Mouse (Mus musculus): Measurements from ENCODE around the gene Galk1. TPM values are rescaled to one million over a fixed set of nuclear protein-coding genes. Genes with fewer than 3 reads are reported as not detected.

The Galk1 gene
- 1 to 10 TPM in 22 of 26 experiments, under 1 TPM in 3, not detected in 1; 0.65 to 9.0 (median 2.3) TPM for total RNA-seq (2018; cell fraction: chromatin; rRNA removed)
- 10 to 100 TPM in 13 of 26 experiments, 1 to 10 TPM in 13; 5.4 to 20.0 (median 10.4) TPM for total RNA-seq (2018; cell fraction: cytosol; rRNA removed)
- total RNA-seq (2018; cell fraction: nucleus; rRNA removed): 10 to 100 TPM in 1 of 26 experiments, 1 to 10 TPM in 25; 1.3 to 14.1 (median 3.7) TPM
- 7.6 to 30.8 TPM (median 14.0 TPM) in 3 replicates for polyA plus RNA-seq (2018)

- WGBS (ENCODE audit: missing documents): 2% methylated on average over 32 of the region's 55 CpGs
- Histone ChIP-seq H3K79me2 (ENCODE audit: inconsistent target) (no peaks in the 10 kb centered on the region), H3K27ac (no peak within 1 kb of the TSS; the same call in 1 of the 2 replicates), H3K4me3 (ENCODE audit: inconsistent target) (peak within 1 kb of the TSS; percentile 46), H3K36me3 (ENCODE audit: inconsistent target) (no peaks in the 10 kb centered on the region; the same call in 1 of the 2 replicates)
Measured at GRCm38 (mm10) chr11:116012262-116012947, at the start of gene Galk1. Gene Galk1, minus strand, starts transcription at chr11:116012719.

- 88% methylated on average over 13 of the region's 13 CpGs for WGBS (ENCODE audit: missing documents)
- Histone ChIP-seq H3K36me3 (ENCODE audit: inconsistent target) (peaks cover 80% of the 10 kb centered on the region), H3K27ac (no peak overlapping the region), H3K79me2 (ENCODE audit: inconsistent target) (no peaks in the 10 kb centered on the region), H3K4me3 (ENCODE audit: inconsistent target) (no peak overlapping the region)
Measured at GRCm38 (mm10) chr11:116061641-116062415, 49.3 kb upstream of the Galk1 start.

- 91% methylated on average over 9 of the region's 9 CpGs for WGBS (ENCODE audit: missing documents)
- H3K4me3 ChIP-seq (ENCODE audit: inconsistent target): no peak overlapping the region
- no peaks in the 10 kb centered on the region for H3K79me2 ChIP-seq (ENCODE audit: inconsistent target)
- peaks cover 85% of the 10 kb centered on the region for H3K36me3 ChIP-seq (ENCODE audit: inconsistent target)
- H3K27ac ChIP-seq: no peak overlapping the region
Measured at GRCm38 (mm10) chr11:116060596-116060995, 48.1 kb upstream of the Galk1 start.

GRCm38 (mm10) chr11:116059691-116060025, 47.1 kb upstream of the Galk1 start:
- no peaks in the 10 kb centered on the region for H3K79me2 ChIP-seq (ENCODE audit: inconsistent target)
- no peak overlapping the region for H3K27ac ChIP-seq
- H3K36me3 ChIP-seq (ENCODE audit: inconsistent target): peaks cover 85% of the 10 kb centered on the region
- no peak overlapping the region for H3K4me3 ChIP-seq (ENCODE audit: inconsistent target)
- WGBS (ENCODE audit: missing documents): 93% methylated on average over 11 of the region's 11 CpGs

- peaks cover 85% of the 10 kb centered on the region for H3K36me3 ChIP-seq (ENCODE audit: inconsistent target)
- 97% methylated on average over 16 of the region's 17 CpGs for WGBS (ENCODE audit: missing documents)
- no peaks in the 10 kb centered on the region for H3K79me2 ChIP-seq (ENCODE audit: inconsistent target)
- H3K27ac ChIP-seq: no peak overlapping the region
- H3K4me3 ChIP-seq (ENCODE audit: inconsistent target): no peak overlapping the region
Measured at GRCm38 (mm10) chr11:116058868-116059690, 46.6 kb upstream of the Galk1 start.

- 89% methylated on average over 11 of the region's 12 CpGs for WGBS (ENCODE audit: missing documents)
- peaks cover 86% of the 10 kb centered on the region for H3K36me3 ChIP-seq (ENCODE audit: inconsistent target)
Measured at GRCm38 (mm10) chr11:116058022-116058614, 45.6 kb upstream of the Galk1 start.

DNA sequence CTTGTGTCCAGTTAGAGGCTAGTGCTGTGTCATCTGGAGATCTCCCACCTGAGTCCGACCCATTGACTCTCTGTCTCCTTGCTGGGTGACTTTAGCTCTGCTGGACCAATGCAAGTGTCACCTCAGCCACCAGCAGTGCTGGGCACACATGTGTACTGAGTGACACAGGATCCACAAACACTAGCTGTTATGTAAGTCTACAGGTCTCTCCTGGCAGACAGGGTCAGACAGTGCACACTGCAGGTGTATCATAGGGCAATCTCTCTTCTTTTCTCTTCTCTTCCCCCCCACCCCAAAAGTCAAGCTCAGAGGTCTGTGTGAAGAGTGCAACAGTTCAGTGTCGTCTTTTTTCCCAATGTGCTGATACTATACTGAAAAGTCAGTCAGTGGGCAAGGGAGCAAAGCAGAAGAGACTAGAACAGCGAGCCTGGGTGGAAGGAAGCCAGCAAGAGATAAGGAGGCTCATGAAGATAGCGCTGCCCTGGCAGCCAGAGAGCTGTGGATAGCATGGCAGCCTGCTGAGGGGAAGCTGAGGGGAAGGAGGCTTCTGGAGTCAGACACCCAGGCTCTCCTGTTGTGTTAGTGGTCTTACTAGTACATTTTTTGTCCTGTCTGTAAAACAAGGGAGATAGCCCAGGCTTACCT, 44.8 kb upstream of the Galk1 start:
- 89% methylated on average over 4 of the region's 4 CpGs for WGBS (ENCODE audit: missing documents)
- H3K27ac ChIP-seq: no peak overlapping the region
- no peaks in the 10 kb centered on the region for H3K79me2 ChIP-seq (ENCODE audit: inconsistent target)
- no peak overlapping the region for H3K4me3 ChIP-seq (ENCODE audit: inconsistent target)
- H3K36me3 ChIP-seq (ENCODE audit: inconsistent target): peaks cover 86% of the 10 kb centered on the region

More at GRCm38 (mm10) chr11:116058022-116058614, 45.6 kb upstream of the Galk1 start:
- no peaks in the 10 kb centered on the region for H3K79me2 ChIP-seq (ENCODE audit: inconsistent target)
- no peak overlapping the region for H3K4me3 ChIP-seq (ENCODE audit: inconsistent target)
- no peak overlapping the region for H3K27ac ChIP-seq

DNA sequence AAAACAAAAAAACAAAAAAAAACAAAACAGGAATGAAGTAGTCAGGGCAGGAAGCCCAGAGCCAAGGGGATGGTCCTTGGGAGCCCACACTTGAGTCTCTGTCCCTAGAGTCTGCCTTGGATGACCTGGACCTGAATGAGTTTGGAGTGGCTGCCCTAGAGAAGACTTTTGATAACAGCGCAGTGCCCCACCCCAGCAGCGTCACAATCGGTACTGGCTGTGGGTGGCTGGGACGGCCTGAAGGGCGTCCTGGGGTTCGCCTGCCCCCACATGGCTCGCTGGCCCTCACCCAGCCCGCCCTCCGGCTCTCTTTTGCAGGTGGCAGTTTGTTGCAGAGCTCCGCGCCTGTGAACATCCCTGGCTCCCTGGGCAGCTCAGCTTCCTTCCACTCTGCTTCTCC, 43.4 kb upstream of the Galk1 start:
- Histone ChIP-seq H3K4me3 (ENCODE audit: inconsistent target) (no peak overlapping the region), H3K27ac (no peak overlapping the region), H3K79me2 (ENCODE audit: inconsistent target) (no peaks in the 10 kb centered on the region), H3K36me3 (ENCODE audit: inconsistent target) (peaks cover 86% of the 10 kb centered on the region)
- WGBS (ENCODE audit: missing documents): 94% methylated on average over 11 of the region's 11 CpGs

DNA sequence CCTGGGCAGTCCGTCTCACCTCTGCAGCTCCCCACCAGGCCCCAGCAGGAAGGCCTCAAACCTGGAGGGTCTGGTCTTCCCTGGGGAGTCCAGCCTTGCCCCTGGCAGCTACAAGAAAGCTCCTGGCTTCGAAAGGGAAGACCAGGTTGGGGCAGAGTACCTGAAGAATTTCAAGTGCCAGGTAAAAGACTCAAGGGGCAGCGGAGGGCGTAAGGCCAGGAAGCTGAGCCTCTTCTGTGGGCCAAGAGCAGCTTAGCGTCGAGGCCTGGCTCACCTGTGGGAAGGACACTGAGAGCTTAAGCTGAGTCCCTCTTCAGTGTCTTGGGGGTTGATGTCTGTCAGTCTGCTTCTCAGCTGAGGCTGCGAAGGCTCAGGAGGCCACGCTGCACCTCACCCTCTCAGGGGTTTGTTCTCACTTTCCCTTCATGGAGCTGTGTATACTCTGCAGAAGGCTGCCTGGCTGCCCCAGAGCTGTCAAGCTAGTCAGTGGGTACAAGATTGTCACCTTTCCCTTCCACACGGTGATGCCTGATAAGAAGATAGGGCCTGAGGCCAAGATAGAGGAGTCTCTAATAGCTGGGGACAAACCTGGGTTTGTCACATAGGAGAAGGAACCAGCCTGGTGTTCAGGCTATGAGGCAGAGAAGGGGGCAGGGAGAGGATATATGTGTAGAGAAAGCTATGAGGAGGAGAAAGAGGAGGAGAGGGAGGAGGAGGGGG, 41.2 kb upstream of the Galk1 start:
- no peak overlapping the region for H3K27ac ChIP-seq
- peaks cover 93% of the 10 kb centered on the region for H3K36me3 ChIP-seq (ENCODE audit: inconsistent target)
- H3K4me3 ChIP-seq (ENCODE audit: inconsistent target): no peak overlapping the region
- H3K79me2 ChIP-seq (ENCODE audit: inconsistent target): no peaks in the 10 kb centered on the region
- WGBS (ENCODE audit: missing documents): 94% methylated on average over 9 of the region's 9 CpGs

- no peak overlapping the region for H3K27ac ChIP-seq
- 92% methylated on average over 4 of the region's 4 CpGs for WGBS (ENCODE audit: missing documents)
- peaks cover 10% of the 10 kb centered on the region; the same call in 1 of the 2 replicates for H3K79me2 ChIP-seq (ENCODE audit: inconsistent target)
- peaks cover 93% of the 10 kb centered on the region for H3K36me3 ChIP-seq (ENCODE audit: inconsistent target)
- H3K4me3 ChIP-seq (ENCODE audit: inconsistent target): no peak overlapping the region
Measured at GRCm38 (mm10) chr11:116050196-116050595, 37.7 kb upstream of the Galk1 start.

DNA sequence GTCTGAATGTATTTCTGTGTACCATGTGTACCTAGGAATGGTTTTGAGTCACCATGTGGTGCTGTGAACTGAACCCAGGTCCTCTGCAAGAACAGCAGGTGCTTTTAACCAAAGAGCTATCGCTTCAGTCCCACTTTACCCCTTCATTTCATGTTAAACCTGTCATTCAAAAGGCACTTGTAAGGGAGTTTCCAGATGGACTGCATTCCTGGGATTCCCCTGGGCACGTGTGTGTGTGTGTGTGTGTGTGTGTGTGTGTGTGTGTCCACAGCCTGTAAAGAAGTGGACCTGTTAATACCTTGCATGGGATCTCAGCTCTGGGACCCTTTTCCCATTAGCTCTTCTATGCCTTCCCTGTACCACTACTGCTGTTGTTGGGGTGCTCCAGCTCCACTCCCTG, 37.1 kb upstream of the Galk1 start:
- WGBS (ENCODE audit: missing documents): no CpG with 5 or more reads among the region's 2 CpGs
- no peak overlapping the region for H3K4me3 ChIP-seq (ENCODE audit: inconsistent target)
- H3K27ac ChIP-seq: no peak overlapping the region
- H3K79me2 ChIP-seq (ENCODE audit: inconsistent target): peaks cover 16% of the 10 kb centered on the region; the same call in 1 of the 2 replicates
- peaks cover 92% of the 10 kb centered on the region for H3K36me3 ChIP-seq (ENCODE audit: inconsistent target)

- H3K27ac ChIP-seq: no peak overlapping the region
- peaks cover 59% of the 10 kb centered on the region for H3K79me2 ChIP-seq (ENCODE audit: inconsistent target)
- 91% methylated on average over 6 of the region's 6 CpGs for WGBS (ENCODE audit: missing documents)
- H3K36me3 ChIP-seq (ENCODE audit: inconsistent target): peaks cover 67% of the 10 kb centered on the region
- H3K4me3 ChIP-seq (ENCODE audit: inconsistent target): no peak overlapping the region
Measured at GRCm38 (mm10) chr11:116045173-116045572, 32.7 kb upstream of the Galk1 start.

- H3K27ac ChIP-seq: no peak overlapping the region
- WGBS (ENCODE audit: missing documents): 100% methylated on average over 1 of the region's 1 CpGs
- no peak overlapping the region for H3K4me3 ChIP-seq (ENCODE audit: inconsistent target)
- H3K79me2 ChIP-seq (ENCODE audit: inconsistent target): peaks cover 78% of the 10 kb centered on the region
- peaks cover 65% of the 10 kb centered on the region for H3K36me3 ChIP-seq (ENCODE audit: inconsistent target)
Measured at GRCm38 (mm10) chr11:116043286-116043685, 30.8 kb upstream of the Galk1 start.
